Mouse (Mus musculus): ENCODE results near the gene Nfia. TPM values are rescaled to one million over a fixed set of nuclear protein-coding genes. Genes with fewer than 3 reads are reported as not detected.

Nfia gene
- polyA plus RNA-seq, 1 experiment from 2014 or later = 59.9 TPM

DNA sequence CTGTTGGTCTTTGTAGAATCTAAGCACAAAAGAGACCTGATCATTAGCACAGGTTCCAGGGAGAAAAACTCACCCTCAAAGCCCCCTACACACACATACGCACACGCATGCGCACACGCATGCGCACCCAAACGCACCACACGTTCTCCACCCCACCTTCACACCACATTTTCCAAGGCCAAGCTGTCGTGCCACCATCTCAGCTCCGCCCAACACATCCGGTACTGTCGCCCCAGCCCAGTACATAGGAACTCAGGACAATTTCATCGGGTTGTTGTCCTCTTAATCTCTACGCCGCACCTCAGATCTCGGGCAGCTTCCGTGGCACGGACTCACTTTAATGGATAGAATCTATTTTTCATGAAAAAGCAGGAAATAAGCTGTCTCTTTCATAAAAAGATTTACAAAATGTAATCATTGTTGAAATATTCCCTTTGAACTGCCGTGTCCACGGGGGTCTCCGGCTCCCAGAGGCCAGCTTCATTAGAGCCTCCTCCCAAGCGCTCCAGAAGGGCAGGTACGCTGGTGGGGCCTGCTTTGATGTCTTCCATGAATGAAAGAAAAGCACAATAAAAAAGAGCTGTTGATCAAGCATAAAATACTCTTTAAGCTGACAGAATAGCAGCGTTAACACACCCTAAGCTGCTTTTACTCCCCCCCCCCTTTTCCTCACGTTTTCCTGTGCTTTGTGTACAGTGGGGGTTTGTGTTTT is 330.2 kb downstream of the Nfia start:
- Histone ChIP-seq H3K36me3 (0 out of 2 replicates have a peak, but pooled peaks cover 4% of the 10 kb centered on the region), H3K27ac (peak overlapping the region; percentile 71), H3K9ac (0 out of 2 replicates have a peak overlapping the region, but pooled peaks have one; percentile 22), H3K9me3 (no peaks in the 10 kb centered on the region), H3K27me3 (no peaks in the 10 kb centered on the region), H3K4me2 (peak overlapping the region; percentile 3; the same call in 1 of the 2 replicates), H3K4me1 (peaks cover 77% of the 10 kb centered on the region), H3K4me3 (no peak overlapping the region)
- 60% methylated on average over 24 of the region's 24 CpGs for WGBS
- no peak for ATAC-seq (ENCODE audit: insufficient number of reproducible peaks, insufficient read depth, low FRiP score, low TSS enrichment, low read depth)

DNA sequence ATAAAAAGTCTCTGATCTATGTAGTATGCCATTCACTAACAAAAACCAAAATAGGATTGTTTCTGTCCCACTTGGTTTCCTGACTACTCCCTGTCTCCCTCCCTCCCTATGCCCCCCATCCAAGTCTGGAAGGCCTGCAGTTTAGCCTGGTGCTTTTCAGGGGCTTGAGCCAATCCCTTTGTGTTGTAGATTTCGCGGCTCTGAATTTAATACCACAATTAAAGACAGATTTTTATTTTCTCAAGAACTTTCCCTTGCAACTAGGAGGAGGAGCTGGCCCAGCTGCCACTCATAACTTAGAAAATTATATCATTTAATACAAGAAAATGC is 330.8 kb downstream of the Nfia start:
- no peak overlapping the region; the same call in 1 of the 2 replicates for H3K4me2 ChIP-seq
- no peaks in the 10 kb centered on the region for H3K27me3 ChIP-seq
- H3K9me3 ChIP-seq = no peaks in the 10 kb centered on the region
- H3K36me3 ChIP-seq = 0 out of 2 replicates have a peak, but pooled peaks cover 4% of the 10 kb centered on the region
- ATAC-seq (ENCODE audit: insufficient number of reproducible peaks, insufficient read depth, low FRiP score, low TSS enrichment, low read depth) = no peak
- peak overlapping the region; percentile 71 for H3K27ac ChIP-seq
- WGBS = 20% methylated on average over 2 of the region's 2 CpGs
- H3K4me1 ChIP-seq = peaks cover 80% of the 10 kb centered on the region
- no peak overlapping the region for H3K4me3 ChIP-seq
- 0 out of 2 replicates have a peak overlapping the region, but pooled peaks have one; percentile 22 for H3K9ac ChIP-seq

DNA sequence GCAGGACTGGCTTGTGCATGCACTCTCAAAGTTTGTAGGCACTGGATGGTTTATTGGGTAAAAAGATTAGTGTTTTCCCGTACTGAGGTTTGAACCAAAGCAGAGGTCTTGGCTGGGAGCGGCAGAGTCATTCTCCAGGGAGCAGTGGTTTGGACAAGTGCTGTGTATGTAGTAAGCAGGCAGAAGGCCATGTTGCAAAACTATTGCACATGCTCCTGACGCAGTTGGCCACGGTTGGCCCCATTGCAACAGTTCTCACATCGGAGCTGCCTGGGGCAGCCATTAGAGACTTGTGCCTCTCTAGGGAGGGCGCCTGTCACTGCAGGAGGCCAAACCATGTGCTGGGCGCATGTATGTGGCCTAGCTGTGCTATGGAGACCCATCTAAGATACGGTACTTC is 331.6 kb downstream of the Nfia start:
- peak overlapping the region; percentile 71; the same call in 1 of the 2 replicates for H3K27ac ChIP-seq

DNA sequence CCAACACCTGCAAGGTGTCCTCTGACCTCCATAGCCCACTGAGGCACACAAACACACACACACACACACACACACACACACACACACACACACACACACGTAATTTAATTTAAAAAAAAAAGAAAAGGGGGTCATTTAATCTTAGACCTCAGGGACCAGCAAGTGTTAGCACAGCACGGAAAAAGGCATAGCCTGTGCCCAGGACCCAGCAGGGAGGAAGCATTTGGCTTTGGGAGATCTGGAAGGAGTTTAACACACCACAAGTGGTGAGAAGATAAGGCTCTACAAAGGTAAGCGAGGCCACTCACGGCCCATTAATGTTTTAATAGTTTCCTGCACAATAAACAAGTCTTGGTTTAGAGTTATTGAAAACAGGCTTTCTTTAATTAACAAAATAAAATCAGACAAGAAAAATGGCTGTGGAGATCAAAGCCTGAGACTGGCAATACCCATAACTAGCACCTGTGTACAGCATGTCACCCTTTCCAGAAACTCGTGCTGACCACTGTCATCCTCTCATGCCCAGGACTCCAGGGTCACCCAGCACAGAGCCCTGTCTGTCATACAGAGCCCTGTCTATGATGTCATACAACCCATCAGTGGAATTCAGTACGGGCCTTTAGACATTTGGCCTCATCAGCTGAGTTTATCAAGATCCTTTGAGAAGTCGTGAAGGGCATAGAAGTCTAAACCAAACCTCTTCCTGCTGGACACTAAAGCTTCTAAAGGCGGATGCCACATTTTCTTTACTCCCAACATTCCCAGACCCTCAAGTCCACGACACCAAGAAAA is 332.6 kb downstream of the Nfia start:
- Histone ChIP-seq H3K4me2 (no peak overlapping the region), H3K27ac (peak overlapping the region; percentile 64; the same call in 1 of the 2 replicates), H3K4me1 (peaks cover 81% of the 10 kb centered on the region), H3K9me3 (no peaks in the 10 kb centered on the region), H3K27me3 (no peaks in the 10 kb centered on the region), H3K36me3 (no peaks in the 10 kb centered on the region), H3K4me3 (no peak overlapping the region), H3K9ac (no peak overlapping the region)
- ATAC-seq (ENCODE audit: insufficient number of reproducible peaks, insufficient read depth, low FRiP score, low TSS enrichment, low read depth) = no peak
- WGBS = 58% methylated on average over 9 of the region's 9 CpGs

More for the DNA sequence above, 331.6 kb downstream of the Nfia start:
- Histone ChIP-seq H3K9ac (no peak overlapping the region), H3K4me2 (no peak overlapping the region), H3K4me1 (peaks cover 89% of the 10 kb centered on the region), H3K4me3 (no peak overlapping the region), H3K9me3 (no peaks in the 10 kb centered on the region), H3K27me3 (no peaks in the 10 kb centered on the region), H3K36me3 (no peaks in the 10 kb centered on the region)
- 73% methylated on average over 8 of the region's 8 CpGs for WGBS
- ATAC-seq (ENCODE audit: insufficient number of reproducible peaks, insufficient read depth, low FRiP score, low TSS enrichment, low read depth) = no peak

DNA sequence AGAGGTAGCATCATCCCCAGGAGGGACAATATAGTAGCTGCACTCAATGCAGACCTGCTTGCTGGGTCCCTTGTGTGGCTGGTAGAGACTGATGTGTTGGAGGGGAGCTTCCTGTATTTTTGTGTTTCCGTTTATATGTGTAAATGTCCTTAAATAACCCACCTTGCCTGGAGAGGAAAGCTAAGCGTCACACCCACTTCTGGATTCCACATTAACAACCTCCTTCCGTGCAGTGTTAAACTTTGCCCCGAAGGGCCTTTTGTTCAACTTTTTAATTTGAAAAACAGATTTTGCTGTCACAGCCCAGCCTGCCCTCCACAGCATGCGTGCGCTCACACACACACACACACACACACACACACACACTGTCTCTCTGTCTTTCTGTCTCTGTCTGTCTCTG is 333.4 kb downstream of the Nfia start:
- H3K36me3 ChIP-seq = no peaks in the 10 kb centered on the region
- peaks cover 76% of the 10 kb centered on the region for H3K4me1 ChIP-seq
- peak overlapping the region; percentile 79 for H3K27ac ChIP-seq
- H3K9ac ChIP-seq = 0 out of 2 replicates have a peak overlapping the region, but pooled peaks have one; percentile 59
- peak overlapping the region; percentile 56 for H3K4me2 ChIP-seq
- H3K4me3 ChIP-seq = no peak overlapping the region; the same call in 1 of the 2 replicates
- WGBS = 15% methylated on average over 6 of the region's 6 CpGs
- ATAC-seq (ENCODE audit: insufficient number of reproducible peaks, insufficient read depth, low FRiP score, low TSS enrichment, low read depth) = no peak
- no peaks in the 10 kb centered on the region for H3K9me3 ChIP-seq
- no peaks in the 10 kb centered on the region for H3K27me3 ChIP-seq

DNA sequence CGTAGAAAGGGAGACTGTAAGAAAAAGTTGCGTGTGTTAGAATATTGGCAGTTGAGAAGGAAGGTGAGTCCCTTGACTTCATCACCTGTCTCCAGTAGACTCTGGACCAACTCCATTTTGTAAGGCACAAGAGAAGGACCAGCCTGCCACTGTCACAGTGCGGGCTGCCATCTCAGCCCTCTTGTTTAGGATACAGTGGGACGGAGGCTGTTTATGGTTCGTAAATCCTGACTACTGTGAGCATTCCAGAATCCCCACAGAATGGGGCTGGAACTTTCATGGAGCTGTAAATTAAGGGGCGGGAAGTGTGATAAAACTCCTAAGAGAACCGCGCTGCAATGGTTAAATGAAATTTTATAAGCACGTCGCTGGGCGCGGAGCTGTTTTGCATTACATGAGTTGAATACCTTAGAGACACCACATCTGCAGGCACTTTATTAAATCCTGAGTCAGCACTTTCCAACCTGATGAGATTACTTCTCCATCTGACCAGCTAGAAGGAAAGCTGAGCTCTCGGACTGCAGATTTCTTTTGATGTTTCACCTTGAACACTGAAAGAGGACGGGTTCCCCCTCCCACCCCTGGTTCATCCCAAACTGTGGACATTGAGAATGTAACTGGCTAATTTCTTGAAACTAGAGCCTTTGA is 334.0 kb downstream of the Nfia start:
- Histone ChIP-seq H3K4me3 (peak overlapping the region; percentile 20), H3K4me2 (peak overlapping the region; percentile 56), H3K27me3 (no peaks in the 10 kb centered on the region), H3K36me3 (0 out of 2 replicates have a peak, but pooled peaks cover 2% of the 10 kb centered on the region), H3K9me3 (no peaks in the 10 kb centered on the region), H3K9ac (peak overlapping the region; percentile 59), H3K4me1 (peaks cover 70% of the 10 kb centered on the region), H3K27ac (peak overlapping the region; percentile 79)
- no peak for ATAC-seq (ENCODE audit: insufficient number of reproducible peaks, insufficient read depth, low FRiP score, low TSS enrichment, low read depth)
- 12% methylated on average over 14 of the region's 14 CpGs for WGBS

DNA sequence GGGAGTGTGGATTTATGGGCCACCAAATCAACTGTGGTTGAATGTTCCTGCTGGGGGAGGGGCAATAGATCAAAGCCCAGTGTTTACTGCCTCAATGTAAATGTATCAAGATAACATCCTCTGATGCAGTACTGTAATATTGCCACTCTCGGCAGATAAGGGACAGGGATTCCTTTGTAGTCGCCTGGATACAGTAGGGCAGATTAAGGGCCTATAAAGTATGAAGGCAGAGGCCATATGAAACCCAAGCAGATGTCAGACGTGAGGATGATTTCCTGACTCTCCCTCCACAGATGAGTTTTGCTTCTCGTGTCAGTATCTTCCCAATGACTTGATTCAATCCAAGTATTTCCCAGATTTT is 334.5 kb downstream of the Nfia start:
- Histone ChIP-seq H3K9me3 (no peaks in the 10 kb centered on the region), H3K4me2 (peak overlapping the region; percentile 56), H3K36me3 (0 out of 2 replicates have a peak, but pooled peaks cover 2% of the 10 kb centered on the region), H3K27ac (peak overlapping the region; percentile 79), H3K4me3 (no peak overlapping the region), H3K4me1 (peaks cover 67% of the 10 kb centered on the region), H3K9ac (no peak overlapping the region), H3K27me3 (no peaks in the 10 kb centered on the region)
- WGBS = 10% methylated on average over 4 of the region's 4 CpGs
- ATAC-seq (ENCODE audit: insufficient number of reproducible peaks, insufficient read depth, low FRiP score, low TSS enrichment, low read depth) = no peak

DNA sequence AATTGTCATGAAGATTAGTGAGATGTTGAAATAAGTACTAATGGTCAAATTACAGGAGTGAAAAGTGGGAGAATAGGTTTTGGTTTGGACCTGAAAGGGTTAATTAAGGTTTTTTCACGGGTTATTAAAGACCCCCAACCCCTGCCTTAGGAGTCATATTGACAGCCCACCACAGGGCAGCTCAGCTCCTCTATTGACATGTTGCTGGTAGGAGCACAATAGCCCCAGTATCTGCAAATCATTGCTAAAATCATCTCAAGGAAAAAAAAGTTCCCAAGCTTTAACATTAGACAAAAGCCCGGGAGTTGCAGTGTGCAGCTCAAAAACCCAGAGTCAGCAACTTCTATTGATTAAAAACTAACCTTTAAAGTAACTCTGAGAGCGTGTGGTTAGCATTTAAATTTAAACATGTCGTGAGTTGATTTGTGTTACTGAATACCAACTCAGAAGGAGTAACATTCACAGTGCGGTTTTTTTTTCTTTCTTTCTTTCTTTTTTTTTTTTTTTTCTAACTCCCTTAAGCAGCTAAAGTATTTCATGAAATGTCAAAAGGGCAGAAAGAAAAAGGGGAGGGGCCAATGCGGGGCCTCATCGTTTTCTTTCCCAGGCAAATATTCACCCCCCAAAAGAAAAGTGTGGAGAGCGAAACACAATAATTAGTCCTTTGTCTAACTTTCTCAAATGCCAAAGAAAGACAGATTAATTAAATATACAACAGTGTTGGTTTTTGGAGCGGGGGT is 335.6 kb downstream of the Nfia start:
- Histone ChIP-seq H3K4me2 (peak overlapping the region; percentile 26), H3K4me3 (no peak overlapping the region), H3K9me3 (no peaks in the 10 kb centered on the region), H3K4me1 (peaks cover 59% of the 10 kb centered on the region), H3K9ac (no peak overlapping the region), H3K27ac (peak overlapping the region; percentile 79), H3K27me3 (no peaks in the 10 kb centered on the region), H3K36me3 (0 out of 2 replicates have a peak, but pooled peaks cover 2% of the 10 kb centered on the region)
- ATAC-seq (ENCODE audit: insufficient number of reproducible peaks, insufficient read depth, low FRiP score, low TSS enrichment, low read depth) = no peak
- WGBS = 8% methylated on average over 9 of the region's 9 CpGs

DNA sequence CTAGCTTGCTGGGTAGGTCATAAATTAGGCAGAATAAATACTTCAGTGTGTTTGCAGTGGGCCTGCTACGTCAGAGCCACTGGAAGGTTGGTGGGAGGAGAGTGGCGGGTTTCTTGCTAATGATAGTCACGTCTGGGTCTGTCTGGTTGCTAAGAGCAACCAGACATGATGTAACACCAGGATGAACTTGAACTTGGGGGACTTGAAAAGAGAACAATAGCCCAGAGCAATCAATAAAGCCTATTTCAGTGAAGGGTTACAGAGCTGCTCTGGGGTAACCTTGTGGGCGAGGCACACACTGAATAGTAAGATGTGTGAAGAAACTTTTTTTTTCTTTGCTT is 336.1 kb downstream of the Nfia start:
- Histone ChIP-seq H3K27ac (peak overlapping the region; percentile 79), H3K4me2 (peak overlapping the region; percentile 26), H3K27me3 (no peaks in the 10 kb centered on the region), H3K9me3 (no peaks in the 10 kb centered on the region), H3K36me3 (0 out of 2 replicates have a peak, but pooled peaks cover 2% of the 10 kb centered on the region), H3K4me1 (peaks cover 54% of the 10 kb centered on the region), H3K9ac (no peak overlapping the region), H3K4me3 (no peak overlapping the region)
- WGBS = 15% methylated on average over 4 of the region's 4 CpGs
- ATAC-seq (ENCODE audit: insufficient number of reproducible peaks, insufficient read depth, low FRiP score, low TSS enrichment, low read depth) = peak; percentile 69; the same call in 1 of the 2 replicates

DNA sequence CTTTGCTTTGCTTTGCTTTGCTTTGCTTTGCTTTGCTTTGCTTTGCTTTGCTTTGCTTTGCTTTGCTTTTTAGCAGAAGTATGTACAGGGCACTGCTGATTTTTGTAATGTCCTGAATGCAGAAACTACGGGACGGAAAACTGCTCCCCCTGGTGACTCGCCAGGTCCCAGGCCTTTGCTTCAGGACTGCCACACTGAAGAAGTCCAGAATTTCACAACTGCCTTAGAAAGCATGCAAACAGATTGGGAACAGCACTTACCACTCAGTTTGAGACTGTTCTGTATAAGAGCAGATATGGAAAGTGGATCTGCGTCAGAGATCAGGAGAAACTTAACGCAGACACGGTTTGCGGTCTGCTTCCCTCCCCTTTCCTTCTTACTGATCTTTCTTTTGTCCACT is 336.5 kb downstream of the Nfia start:
- no peaks in the 10 kb centered on the region for H3K9me3 ChIP-seq
- H3K36me3 ChIP-seq = 0 out of 2 replicates have a peak, but pooled peaks cover 2% of the 10 kb centered on the region
- H3K4me3 ChIP-seq = no peak overlapping the region
- peaks cover 49% of the 10 kb centered on the region for H3K4me1 ChIP-seq
- ATAC-seq (ENCODE audit: insufficient number of reproducible peaks, insufficient read depth, low FRiP score, low TSS enrichment, low read depth) = peak; percentile 22; the same call in 1 of the 2 replicates
- no peak overlapping the region for H3K9ac ChIP-seq
- no peaks in the 10 kb centered on the region for H3K27me3 ChIP-seq
- peak overlapping the region; percentile 79 for H3K27ac ChIP-seq
- H3K4me2 ChIP-seq = peak overlapping the region; percentile 26
- 13% methylated on average over 7 of the region's 7 CpGs for WGBS

DNA sequence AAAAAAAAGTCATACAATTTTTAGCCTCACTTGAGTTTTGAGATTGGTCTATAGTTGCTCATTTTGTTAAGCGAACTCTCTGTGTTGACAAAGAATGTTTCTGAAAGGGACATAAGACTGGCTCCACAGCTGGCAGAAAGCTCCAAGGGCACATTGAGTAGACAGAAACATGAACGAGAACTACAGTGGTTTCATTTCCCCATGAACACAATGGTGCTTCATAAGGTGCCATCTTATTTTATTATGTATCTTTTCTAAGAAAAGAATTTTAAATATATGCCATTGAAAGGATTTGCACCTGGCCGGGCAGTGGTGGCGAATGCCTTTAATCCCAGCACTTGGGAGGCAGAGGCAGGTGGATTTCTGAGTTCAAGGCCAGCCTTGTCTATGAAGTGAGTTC is 337.4 kb downstream of the Nfia start:
- Histone ChIP-seq H3K27me3 (no peaks in the 10 kb centered on the region), H3K9ac (no peak overlapping the region), H3K9me3 (no peaks in the 10 kb centered on the region), H3K27ac (no peak overlapping the region), H3K4me1 (peaks cover 42% of the 10 kb centered on the region), H3K4me3 (no peak overlapping the region), H3K4me2 (no peak overlapping the region), H3K36me3 (0 out of 2 replicates have a peak, but pooled peaks cover 2% of the 10 kb centered on the region)
- 83% methylated on average over 4 of the region's 4 CpGs for WGBS
- ATAC-seq (ENCODE audit: insufficient number of reproducible peaks, insufficient read depth, low FRiP score, low TSS enrichment, low read depth) = no peak
